Mouse (Mus musculus) kidney, adult 8-10 months (tissue): Measurements from ENCODE around the gene Inmt.

ENCODE experiments used
- DNase-seq, 2 experiments: peaks; one replicate each; pipeline ENCODE4 v3.0.0; 2022

The Inmt gene

GRCm38 (mm10) chr6:55174741-55175181 lies at the start of gene Inmt:
Gene Inmt (minus strand): TSS chr6:55175043.
- peak in 1 of 2 experiments; percentile 68 for DNase-seq

- no peak for DNase-seq
Observed at GRCm38 (mm10) chr6:55223986-55224385, 49.1 kb upstream of the Inmt start.

GRCm38 (mm10) chr6:55218232-55218631 lies 43.4 kb upstream of the Inmt start:
- DNase-seq = no peak

- DNase-seq = peak in 1 of 2 experiments; percentile 36
Observed at GRCm38 (mm10) chr6:55214541-55214940, 39.7 kb upstream of the Inmt start.

GRCm38 (mm10) chr6:55210423-55211365 lies 35.9 kb upstream of the Inmt start:
- no peak for DNase-seq

GRCm38 (mm10) chr6:55207786-55208185 lies 32.9 kb upstream of the Inmt start:
- DNase-seq = no peak

- DNase-seq = no peak
Observed at GRCm38 (mm10) chr6:55203931-55204330, 29.1 kb upstream of the Inmt start.

GRCm38 (mm10) chr6:55202913-55203910 lies 28.4 kb upstream of the Inmt start, which contains the start of gene Mindy4:
Gene Mindy4 (plus strand): TSS chr6:55203383.
- peak; percentile 91 to 93 for DNase-seq

- DNase-seq = no peak
Observed at GRCm38 (mm10) chr6:55199047-55199446, 24.2 kb upstream of the Inmt start.

- no peak for DNase-seq
Observed at GRCm38 (mm10) chr6:55193171-55193570, 18.3 kb upstream of the Inmt start.

- no peak for DNase-seq
Observed at GRCm38 (mm10) chr6:55191537-55191936, 16.7 kb upstream of the Inmt start.

- no peak for DNase-seq
Observed at GRCm38 (mm10) chr6:55189406-55189805, 14.6 kb upstream of the Inmt start.

- peak in 1 of 2 experiments; percentile 49 for DNase-seq
Observed at GRCm38 (mm10) chr6:55187827-55188226, 13.0 kb upstream of the Inmt start.

GRCm38 (mm10) chr6:55182655-55183430 lies 8.0 kb upstream of the Inmt start:
- DNase-seq = peak; percentile 73 to 77

- DNase-seq = peak; percentile 62 to 71
Observed at GRCm38 (mm10) chr6:55179560-55179959, 4.7 kb upstream of the Inmt start.

- no peak for DNase-seq
Observed at GRCm38 (mm10) chr6:55177060-55177732, 2.4 kb upstream of the Inmt start.

- DNase-seq = peak; percentile 78 to 80
Observed at GRCm38 (mm10) chr6:55175892-55176291, 1.0 kb upstream of the Inmt start.

GRCm38 (mm10) chr6:55175456-55175855 lies 613 bp upstream of the Inmt start:
- DNase-seq = peak; percentile 54 to 58

GRCm38 (mm10) chr6:55173941-55174349 lies 898 bp downstream of the Inmt start:
- peak; percentile 48 to 61 for DNase-seq

- no peak for DNase-seq
Observed at GRCm38 (mm10) chr6:55173171-55173570, 1.7 kb downstream of the Inmt start.

- no peak for DNase-seq
Observed at GRCm38 (mm10) chr6:55171638-55172037, 3.2 kb downstream of the Inmt start.

GRCm38 (mm10) chr6:55169818-55170217 lies 5.0 kb downstream of the Inmt start:
- no peak for DNase-seq
